Mouse (Mus musculus) common myeloid progenitor, adult 5-6 weeks (primary cell): ENCODE results near the gene Dync1i2. TPM values are rescaled to one million over a fixed set of nuclear protein-coding genes. Genes with fewer than 3 reads are reported as not detected.

Experiments
- ATAC-seq: replicated peaks from 2 replicates; pipeline ENCODE4 v1.8.0; 2016; ENCODE audit warnings: low read depth, mild to moderate bottlenecking, moderate TSS enrichment, inconsistent platforms; ENCODE audit not compliant: poor library complexity, severe bottlenecking
- total RNA-seq: library from RNA; stranded (forward); fragments of 200-1000, 187-1606 nt; gene quantifications from 2 replicates; pipeline ENCODE4 v1.2.3, GENCODE M21; 2017

The Dync1i2 gene
- total RNA-seq, 1 experiment from 2014 or later = 112 TPM

DNA sequence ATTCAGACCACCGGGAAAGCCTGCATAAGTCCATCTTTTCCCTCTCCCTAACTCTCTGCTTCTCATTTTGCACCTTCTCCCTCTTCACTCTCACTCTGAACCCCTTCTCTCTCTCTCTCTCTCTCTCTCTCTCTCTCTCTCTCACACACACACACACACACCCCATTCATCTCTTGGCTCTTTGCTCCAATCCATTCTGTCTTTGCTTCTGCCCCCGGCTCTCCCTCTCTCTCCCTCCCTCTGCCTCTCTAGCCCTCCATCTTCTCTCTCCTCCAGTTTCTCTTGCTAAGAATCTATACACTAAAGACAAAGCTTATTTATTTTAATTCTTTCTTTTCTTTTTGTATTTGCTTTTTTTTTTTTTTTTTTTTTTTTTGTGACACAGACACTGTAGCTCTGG, 98.2 kb downstream of the Dync1i2 start:
- no peak for ATAC-seq

DNA sequence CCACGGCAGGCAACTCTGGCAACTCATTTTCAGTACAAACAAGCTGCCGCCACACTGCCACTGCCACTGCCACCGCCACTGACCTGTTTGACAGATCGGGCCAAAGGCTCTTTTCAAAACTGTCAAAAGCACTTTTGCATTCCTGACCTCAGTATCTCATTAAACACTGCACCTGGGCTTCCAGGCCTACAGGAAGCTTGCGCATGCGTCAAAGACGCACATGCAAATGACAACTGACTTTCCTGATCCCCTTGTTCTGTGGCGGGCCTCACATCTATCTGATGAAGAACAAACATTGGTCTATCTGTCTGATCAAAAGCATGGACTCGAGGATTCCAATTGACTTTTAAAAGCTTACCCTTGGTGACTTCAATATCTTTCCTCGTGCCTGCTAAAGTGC, 100.6 kb downstream of the Dync1i2 start:
- no peak for ATAC-seq

Other genes with a start within 250 kb of the Dync1i2 start
- 14.0 and 18.1 TPM in 2 replicates for gene Dcaf17, start 156.4 kb upstream of the Dync1i2 start, total RNA-seq
- 18.7 and 28.3 TPM in 2 replicates for gene Mettl8, start 156.1 kb upstream of the Dync1i2 start, total RNA-seq
- gene Cybrd1, start 93.8 kb upstream of the Dync1i2 start, total RNA-seq = 0.14 TPM in 1 of 2 replicates, not detected in the other
- gene Slc25a12, start 156.0 kb downstream of the Dync1i2 start, total RNA-seq = 36.8 and 48.2 TPM in 2 replicates
- 183 and 200 TPM in 2 replicates for gene Hat1, start 177.3 kb downstream of the Dync1i2 start, total RNA-seq
- 34.0 and 40.4 TPM in 2 replicates for gene Metap1d, start 241.6 kb downstream of the Dync1i2 start, total RNA-seq